Mouse (Mus musculus) mesoderm, embryonic 11.5 days (tissue): ENCODE data around the gene Npc2.

Source experiments
- DNase-seq: peaks from one replicate; pipeline ENCODE4 v3.0.0-alpha.2; 2012; ENCODE audit warnings: low read depth, low spot score

Gene Npc2

GRCm38 (mm10) chr12:84772726-84773441, at the start of gene Npc2, which contains the start of gene Isca2:
Gene Npc2 (minus strand): TSS chr12:84773152.
Gene Isca2 (plus strand): TSS chr12:84773251.
- DNase-seq: peak; percentile 99

GRCm38 (mm10) chr12:84819236-84820168, 46.5 kb upstream of the Npc2 start:
- DNase-seq: peak; percentile 23

GRCm38 (mm10) chr12:84818496-84818895, 45.5 kb upstream of the Npc2 start:
- no peak for DNase-seq

- no peak for DNase-seq
Observed at GRCm38 (mm10) chr12:84814663-84815325, 41.8 kb upstream of the Npc2 start.

GRCm38 (mm10) chr12:84813773-84814172, 40.8 kb upstream of the Npc2 start:
- DNase-seq: no peak

DNA sequence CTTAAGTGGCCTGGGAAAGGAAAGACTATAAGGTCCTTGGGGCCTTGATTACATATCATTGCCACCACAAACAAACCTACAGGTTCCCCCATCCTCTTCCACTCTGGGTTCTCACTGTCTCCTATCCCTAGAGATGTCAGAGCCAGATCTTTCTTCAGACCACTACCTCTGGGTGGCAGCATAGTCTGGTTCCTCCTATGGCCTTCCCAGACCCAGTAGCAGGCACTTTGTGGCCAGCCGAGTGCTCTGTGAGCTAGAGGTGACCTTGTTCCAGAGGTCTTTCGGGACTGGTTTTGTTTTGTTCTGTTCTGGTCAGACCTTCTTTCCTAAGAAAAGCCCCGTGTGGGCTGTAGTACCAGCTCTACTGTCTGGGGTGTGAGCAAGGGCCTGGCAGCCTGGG, 39.1 kb upstream of the Npc2 start:
- no peak for DNase-seq

GRCm38 (mm10) chr12:84811510-84811909, 38.6 kb upstream of the Npc2 start:
- no peak for DNase-seq

GRCm38 (mm10) chr12:84810810-84811209, 37.9 kb upstream of the Npc2 start:
- no peak for DNase-seq

DNA sequence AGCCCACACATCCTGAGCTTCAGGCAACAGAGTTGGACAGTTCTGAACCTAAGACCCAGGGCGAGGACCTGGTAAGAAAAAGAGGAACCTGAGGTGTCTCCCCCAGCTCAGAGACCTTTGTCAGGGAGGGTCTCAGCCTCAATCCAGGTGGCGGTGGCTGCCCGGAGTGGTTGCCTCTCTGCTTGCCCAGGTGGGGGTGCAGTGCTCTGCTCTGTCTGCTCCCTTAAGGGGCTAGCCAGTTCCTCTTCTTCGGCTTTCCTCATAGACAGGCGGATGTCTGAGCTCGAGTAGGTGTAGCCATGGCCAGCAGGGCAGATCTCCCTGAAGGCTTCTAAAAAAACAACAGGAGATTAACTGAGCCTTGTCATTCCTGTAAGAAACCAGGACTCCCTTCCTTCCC, 36.1 kb upstream of the Npc2 start:
- DNase-seq: no peak

GRCm38 (mm10) chr12:84807351-84807750, 34.4 kb upstream of the Npc2 start:
- no peak for DNase-seq

- DNase-seq: no peak
Observed at GRCm38 (mm10) chr12:84806726-84807125, 33.8 kb upstream of the Npc2 start.

DNA sequence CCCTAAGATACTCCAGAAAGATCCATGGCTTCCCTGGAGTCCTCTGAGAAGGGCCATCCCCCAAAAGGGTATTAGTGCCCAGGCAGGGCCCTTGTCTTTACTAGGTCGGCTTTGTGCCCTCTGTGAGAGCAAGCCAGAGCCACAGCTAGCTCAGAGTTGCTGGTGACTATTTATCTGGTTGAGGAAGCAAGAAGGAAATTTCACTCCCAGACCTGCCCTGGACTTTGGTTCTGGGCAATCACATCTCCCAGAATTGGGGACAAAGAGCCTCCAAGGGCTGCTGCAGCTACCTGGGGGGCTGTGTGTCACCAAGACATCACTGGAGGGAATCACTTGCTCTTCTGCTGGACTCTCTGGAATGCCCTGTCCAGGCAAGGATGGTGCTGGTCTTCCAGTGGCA, 33.1 kb upstream of the Npc2 start:
- DNase-seq: no peak

DNA sequence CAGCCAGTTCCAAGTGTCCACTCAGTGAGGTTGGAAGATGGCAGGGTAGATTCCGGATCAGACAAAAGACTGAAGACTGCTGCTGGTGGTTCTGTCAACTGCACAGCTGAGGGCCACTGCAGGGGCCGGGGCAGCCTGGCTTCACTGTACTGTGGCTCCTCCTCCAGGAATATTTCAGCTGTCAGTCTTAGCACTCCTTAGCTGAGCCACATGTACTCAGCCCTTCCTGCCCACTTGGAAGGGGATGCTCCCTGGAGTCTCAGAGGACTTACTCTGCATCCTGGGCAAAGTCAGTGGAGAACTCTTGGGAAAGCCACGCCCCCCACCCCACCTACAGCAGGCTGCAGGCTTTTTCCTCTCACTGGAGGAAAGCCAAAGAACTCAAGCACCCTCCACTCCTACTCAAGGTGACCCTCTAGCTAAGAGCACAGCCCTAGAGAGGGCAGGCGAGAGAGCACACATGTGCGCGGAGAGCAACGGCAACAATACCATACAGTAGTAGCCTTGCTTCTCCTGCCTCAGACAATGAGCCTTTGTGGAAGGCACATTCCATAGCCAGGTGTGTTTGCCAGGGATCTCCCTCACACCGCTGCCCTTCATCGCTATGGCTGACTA, 32.4 kb upstream of the Npc2 start:
- DNase-seq: no peak

- no peak for DNase-seq
Observed at GRCm38 (mm10) chr12:84802625-84803024, 29.7 kb upstream of the Npc2 start.

DNA sequence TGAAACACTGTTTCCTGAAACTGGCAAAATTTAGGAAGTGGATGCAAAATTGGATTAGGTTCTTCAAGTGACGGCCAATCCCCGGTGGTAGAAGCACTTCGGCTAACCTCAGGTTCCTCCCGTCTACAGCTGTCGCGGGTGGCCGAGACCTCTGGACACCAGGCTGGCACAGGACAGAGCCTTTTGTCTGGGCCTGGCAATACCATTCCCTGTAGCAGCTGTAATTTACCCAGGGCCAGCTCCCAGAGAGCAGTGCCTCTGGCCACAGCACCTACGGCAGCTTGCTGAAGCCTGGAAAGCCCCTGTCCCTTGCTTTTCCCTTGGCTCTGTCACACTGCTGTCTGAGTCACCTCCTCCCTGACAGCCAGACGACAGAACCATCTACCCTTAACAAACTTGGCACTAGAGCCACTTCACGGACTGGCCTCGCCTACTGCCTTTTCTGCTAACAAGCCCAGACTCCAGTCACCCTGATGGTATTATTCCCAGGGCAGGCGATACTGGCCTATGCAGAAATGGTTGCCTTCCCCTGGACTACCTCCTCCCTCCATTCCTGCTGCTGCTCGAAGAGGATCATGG, 28.7 kb upstream of the Npc2 start:
- DNase-seq: no peak

GRCm38 (mm10) chr12:84800419-84800818, 27.5 kb upstream of the Npc2 start:
- DNase-seq: no peak

- DNase-seq: no peak
Observed at GRCm38 (mm10) chr12:84799086-84799485, 26.1 kb upstream of the Npc2 start.

- DNase-seq: no peak
Observed at GRCm38 (mm10) chr12:84794647-84795046, 21.7 kb upstream of the Npc2 start.

DNA sequence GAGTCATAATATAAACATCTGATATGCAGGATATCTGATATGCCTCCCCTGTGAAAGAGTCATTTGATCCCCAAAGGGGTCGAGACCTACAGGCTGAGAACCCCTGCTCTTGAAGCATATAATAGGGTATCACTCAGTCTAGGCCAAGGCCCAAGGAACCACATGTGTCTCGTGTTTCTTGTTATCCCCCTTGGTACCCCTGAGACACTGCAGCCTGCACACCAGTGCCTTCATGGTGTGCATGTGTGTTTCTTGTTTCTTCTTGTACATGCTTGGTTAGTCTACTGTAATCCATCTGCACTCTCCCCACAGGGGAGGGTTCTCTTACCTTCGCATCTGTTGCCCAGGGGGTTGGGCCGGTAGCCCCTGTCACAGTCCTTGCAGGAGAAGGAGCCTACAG, 19.7 kb upstream of the Npc2 start:
- no peak for DNase-seq

DNA sequence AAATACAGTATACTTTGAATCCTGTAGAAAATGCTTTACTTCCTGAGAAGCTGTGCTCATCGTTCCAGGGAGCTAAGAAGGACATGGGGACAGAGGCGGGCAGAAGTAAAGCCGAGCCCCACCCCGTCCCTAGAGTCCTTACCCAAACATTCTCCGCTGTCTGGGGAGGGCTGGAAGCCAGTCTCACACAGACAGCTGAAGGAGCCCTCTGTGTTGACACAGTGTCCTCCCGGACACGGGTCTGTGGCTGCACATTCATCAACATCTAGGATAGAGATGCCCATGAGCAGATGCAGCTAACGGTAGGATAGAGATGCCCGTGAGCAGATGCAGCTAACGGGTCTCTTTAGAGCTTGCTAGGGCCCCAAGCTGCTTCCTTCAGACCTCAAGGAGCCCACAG, 17.9 kb upstream of the Npc2 start:
- DNase-seq: no peak

GRCm38 (mm10) chr12:84786091-84786490, 13.1 kb upstream of the Npc2 start:
- DNase-seq: no peak
